Mouse (Mus musculus): ENCODE data around the gene Tmem273. TPM values are rescaled to one million over a fixed set of nuclear protein-coding genes. Genes with fewer than 3 reads are reported as not detected.

Gene Tmem273
- total and polyA plus RNA-seq, 2 experiments = 1.3 to 2.0 TPM

GRCm38 (mm10) chr14:32778362-32778761 is 7.4 kb upstream of the Tmem273 start:
- H3K79me2 ChIP-seq (ENCODE audit: control insufficient read depth, insufficient read depth, low read length) = no peaks in the 10 kb centered on the region
- WGBS = 84% methylated on average over 3 of the region's 3 CpGs
- DNase-seq (ENCODE audit: extremely low read depth, low read depth, low spot score) = no peak
- no peaks in the 10 kb centered on the region for H3K4me1 ChIP-seq (ENCODE audit: control insufficient read depth, insufficient read depth, low read length)
- H3K36me3 ChIP-seq (ENCODE audit: control insufficient read depth, insufficient read depth, low read length) = no peaks in the 10 kb centered on the region
- no peak overlapping the region for H3K9ac ChIP-seq (ENCODE audit: low read depth, low read length)
- peaks cover 6% of the 10 kb centered on the region; the same call in 1 of the 2 replicates for H3K27me3 ChIP-seq (ENCODE audit: control insufficient read depth, insufficient read depth, low read length)
- no peak overlapping the region for H3K4me3 ChIP-seq (ENCODE audit: insufficient read depth, low read depth, low read length)
- H3K27ac ChIP-seq (replicated peaks; ENCODE audit: insufficient read depth, low read depth, low read length) = no peak overlapping the region
- TF ChIP-seq POLR2A (IDR thresholded peaks at IDR 0.05; ENCODE audit: extremely low read depth, insufficient read depth, low read length) (no peak), CTCF (IDR thresholded peaks at IDR 0.05; ENCODE audit: low read depth, low read length) (no peak)

- Histone ChIP-seq H3K4me3 (ENCODE audit: insufficient read depth, low read depth, low read length) (no peak overlapping the region), H3K27me3 (ENCODE audit: control insufficient read depth, insufficient read depth, low read length) (no peaks in the 10 kb centered on the region), H3K27ac (replicated peaks; ENCODE audit: insufficient read depth, low read depth, low read length) (no peak overlapping the region), H3K79me2 (ENCODE audit: control insufficient read depth, insufficient read depth, low read length) (no peaks in the 10 kb centered on the region), H3K4me1 (ENCODE audit: control insufficient read depth, insufficient read depth, low read length) (no peaks in the 10 kb centered on the region), H3K9ac (ENCODE audit: low read depth, low read length) (no peak overlapping the region), H3K36me3 (ENCODE audit: control insufficient read depth, insufficient read depth, low read length) (no peaks in the 10 kb centered on the region)
- 87% methylated on average over 4 of the region's 4 CpGs for WGBS
- DNase-seq (ENCODE audit: extremely low read depth, low read depth, low spot score) = no peak
- TF ChIP-seq POLR2A (IDR thresholded peaks at IDR 0.05; ENCODE audit: extremely low read depth, insufficient read depth, low read length) = no peak
- TF ChIP-seq CTCF (IDR thresholded peaks at IDR 0.05; ENCODE audit: low read depth, low read length) = no peak
Measured at GRCm38 (mm10) chr14:32782866-32783265, 2.9 kb upstream of the Tmem273 start.

- Histone ChIP-seq H3K27me3 (ENCODE audit: control insufficient read depth, insufficient read depth, low read length) (no peaks in the 10 kb centered on the region), H3K36me3 (ENCODE audit: control insufficient read depth, insufficient read depth, low read length) (no peaks in the 10 kb centered on the region), H3K4me1 (ENCODE audit: control insufficient read depth, insufficient read depth, low read length) (no peaks in the 10 kb centered on the region), H3K9ac (ENCODE audit: low read depth, low read length) (no peak overlapping the region), H3K27ac (replicated peaks; ENCODE audit: insufficient read depth, low read depth, low read length) (no peak overlapping the region), H3K79me2 (ENCODE audit: control insufficient read depth, insufficient read depth, low read length) (no peaks in the 10 kb centered on the region), H3K4me3 (ENCODE audit: insufficient read depth, low read depth, low read length) (no peak overlapping the region)
- TF ChIP-seq CTCF (IDR thresholded peaks at IDR 0.05; ENCODE audit: low read depth, low read length) (no peak), POLR2A (IDR thresholded peaks at IDR 0.05; ENCODE audit: extremely low read depth, insufficient read depth, low read length) (no peak)
- peak; percentile 22 for DNase-seq (ENCODE audit: extremely low read depth, low read depth, low spot score)
- WGBS = 70% methylated on average over 12 of the region's 12 CpGs
Measured at GRCm38 (mm10) chr14:32784130-32784747, 1.5 kb upstream of the Tmem273 start.

- TF ChIP-seq CTCF (IDR thresholded peaks at IDR 0.05; ENCODE audit: low read depth, low read length) (no peak), POLR2A (IDR thresholded peaks at IDR 0.05; ENCODE audit: extremely low read depth, insufficient read depth, low read length) (no peak)
- DNase-seq (ENCODE audit: extremely low read depth, low read depth, low spot score) = no peak
- Histone ChIP-seq H3K27ac (replicated peaks; ENCODE audit: insufficient read depth, low read depth, low read length) (no peak overlapping the region), H3K27me3 (ENCODE audit: control insufficient read depth, insufficient read depth, low read length) (no peaks in the 10 kb centered on the region), H3K4me1 (ENCODE audit: control insufficient read depth, insufficient read depth, low read length) (no peaks in the 10 kb centered on the region), H3K36me3 (ENCODE audit: control insufficient read depth, insufficient read depth, low read length) (no peaks in the 10 kb centered on the region), H3K4me3 (ENCODE audit: insufficient read depth, low read depth, low read length) (no peak overlapping the region), H3K79me2 (ENCODE audit: control insufficient read depth, insufficient read depth, low read length) (no peaks in the 10 kb centered on the region), H3K9ac (ENCODE audit: low read depth, low read length) (no peak overlapping the region)
- WGBS = 85% methylated on average over 4 of the region's 4 CpGs
Measured at GRCm38 (mm10) chr14:32784748-32785134, 1.0 kb upstream of the Tmem273 start.

- H3K36me3 ChIP-seq (ENCODE audit: control insufficient read depth, insufficient read depth, low read length) = no peaks in the 10 kb centered on the region
- H3K9ac ChIP-seq (ENCODE audit: low read depth, low read length) = no peak overlapping the region
- WGBS = 50% methylated on average over 5 of the region's 5 CpGs
- H3K79me2 ChIP-seq (ENCODE audit: control insufficient read depth, insufficient read depth, low read length) = no peaks in the 10 kb centered on the region
- H3K27ac ChIP-seq (replicated peaks; ENCODE audit: insufficient read depth, low read depth, low read length) = no peak overlapping the region
- peak; percentile 10 for DNase-seq (ENCODE audit: extremely low read depth, low read depth, low spot score)
- H3K4me3 ChIP-seq (ENCODE audit: insufficient read depth, low read depth, low read length) = no peak overlapping the region
- H3K4me1 ChIP-seq (ENCODE audit: control insufficient read depth, insufficient read depth, low read length) = no peaks in the 10 kb centered on the region
- no peak for TF ChIP-seq CTCF (IDR thresholded peaks at IDR 0.05; ENCODE audit: low read depth, low read length)
- TF ChIP-seq POLR2A (IDR thresholded peaks at IDR 0.05; ENCODE audit: extremely low read depth, insufficient read depth, low read length) = no peak
- no peaks in the 10 kb centered on the region for H3K27me3 ChIP-seq (ENCODE audit: control insufficient read depth, insufficient read depth, low read length)
Measured at GRCm38 (mm10) chr14:32787691-32788090, 1.9 kb downstream of the Tmem273 start.

- no peak for DNase-seq (ENCODE audit: extremely low read depth, low read depth, low spot score)
- no peaks in the 10 kb centered on the region for H3K27me3 ChIP-seq (ENCODE audit: control insufficient read depth, insufficient read depth, low read length)
- H3K27ac ChIP-seq (replicated peaks; ENCODE audit: insufficient read depth, low read depth, low read length) = no peak overlapping the region
- WGBS = 73% methylated on average over 8 of the region's 8 CpGs
- H3K79me2 ChIP-seq (ENCODE audit: control insufficient read depth, insufficient read depth, low read length) = no peaks in the 10 kb centered on the region
- H3K4me3 ChIP-seq (ENCODE audit: insufficient read depth, low read depth, low read length) = no peak overlapping the region
- no peak overlapping the region for H3K9ac ChIP-seq (ENCODE audit: low read depth, low read length)
- no peaks in the 10 kb centered on the region for H3K36me3 ChIP-seq (ENCODE audit: control insufficient read depth, insufficient read depth, low read length)
- H3K4me1 ChIP-seq (ENCODE audit: control insufficient read depth, insufficient read depth, low read length) = no peaks in the 10 kb centered on the region
- TF ChIP-seq CTCF (IDR thresholded peaks at IDR 0.05; ENCODE audit: low read depth, low read length) (no peak), POLR2A (IDR thresholded peaks at IDR 0.05; ENCODE audit: extremely low read depth, insufficient read depth, low read length) (no peak)
Measured at GRCm38 (mm10) chr14:32796375-32796774, 10.6 kb downstream of the Tmem273 start.
